Mouse (Mus musculus) liver, embryonic 13.5 days (tissue): ENCODE results near the gene Myo18b. TPM values are rescaled to one million over a fixed set of nuclear protein-coding genes. Genes with fewer than 3 reads are reported as not detected.

Experiments used
- ATAC-seq: fragments of 200-750 bp; cut with Nextera tagmentation; 2 replicates; pipeline ENCODE4 v1.8.0; 2017; ENCODE audit warnings: low read depth, mild to moderate bottlenecking, moderate number of reproducible peaks, moderate library complexity
- DNase-seq: peaks from one replicate; pipeline ENCODE4 v3.0.0; 2022
- H3K27ac ChIP-seq: fragments of 300-500 bp; sonication (generic); 2 replicates; pipeline ENCODE4 v1.5.1; 2015; ENCODE audit warnings: moderate library complexity, mild to moderate bottlenecking, inconsistent platforms
- H3K27me3 ChIP-seq: fragments of 300-500 bp; sonication (generic); 2 replicates; pipeline ENCODE4 v1.6.1; 2015; ENCODE audit warnings: mild to moderate bottlenecking, inconsistent platforms
- H3K36me3 ChIP-seq: fragments of 300-500 bp; sonication (generic); 2 replicates; pipeline ENCODE4 v1.6.1; 2015; ENCODE audit warnings: mild to moderate bottlenecking, inconsistent platforms
- H3K4me1 ChIP-seq: fragments of 300-500 bp; sonication (generic); replicated peaks from 2 replicates; pipeline ENCODE4 v1.6.1; 2015; ENCODE audit warnings: inconsistent platforms
- H3K4me2 ChIP-seq: fragments of 300-500 bp; sonication (generic); 2 replicates; pipeline ENCODE4 v1.6.1; 2015; ENCODE audit warnings: inconsistent platforms, mild to moderate bottlenecking, moderate library complexity
- H3K4me3 ChIP-seq: fragments of 300-500 bp; sonication (generic); replicated peaks from 2 replicates; pipeline ENCODE4 v1.5.1; 2015; ENCODE audit warnings: mild to moderate bottlenecking, inconsistent platforms
- H3K9ac ChIP-seq: fragments of 300-500 bp; sonication (generic); 2 replicates; pipeline ENCODE4 v1.6.1; 2015; ENCODE audit warnings: mild to moderate bottlenecking, inconsistent platforms
- H3K9me3 ChIP-seq: fragments of 300-500 bp; sonication (generic); replicated peaks from 2 replicates; pipeline ENCODE4 v1.6.1; 2016; ENCODE audit warnings: inconsistent platforms
- WGBS: fragments of 180-500 bp; shearing (Covaris S2); methylation state at CpG from one replicate; pipeline ENCODE4 v1.1.7; 2015; ENCODE audit not compliant: insufficient replicate concordance; 5-methylcytosine and 5-hydroxymethylcytosine counted together
- polyA plus RNA-seq: library from polyadenylated mRNA; unstranded; fragments of >200 nt; fragmentation: Nextera tagmentation; extraction: Ambion mirVana; gene quantifications from 2 replicates; pipeline ENCODE4 v1.2.1, GENCODE M21; 2015

Gene Myo18b
- polyA plus RNA-seq, 1 experiment from 2014 or later = 0.07 TPM

- Histone ChIP-seq H3K27me3 (no peaks in the 10 kb centered on the region), H3K4me1 (no peaks in the 10 kb centered on the region), H3K9ac (no peak overlapping the region), H3K9me3 (no peaks in the 10 kb centered on the region; the same call in 1 of the 2 replicates), H3K36me3 (no peaks in the 10 kb centered on the region), H3K27ac (no peak overlapping the region), H3K4me2 (no peak overlapping the region), H3K4me3 (no peak overlapping the region)
- WGBS = 0% methylated on average over 1 of the region's 1 CpGs
- no peak for ATAC-seq
- no peak for DNase-seq
Observed at GRCm38 (mm10) chr5:112663701-112664100, 232.5 kb downstream of the Myo18b start.

- Histone ChIP-seq H3K9ac (no peak overlapping the region), H3K4me1 (no peaks in the 10 kb centered on the region), H3K4me2 (no peak overlapping the region), H3K4me3 (no peak overlapping the region), H3K27me3 (peaks cover 9% of the 10 kb centered on the region), H3K9me3 (no peaks in the 10 kb centered on the region), H3K27ac (no peak overlapping the region), H3K36me3 (no peaks in the 10 kb centered on the region)
- 39% methylated on average over 10 of the region's 10 CpGs for WGBS
- ATAC-seq (no peak), DNase-seq (no peak)
Observed at GRCm38 (mm10) chr5:112660924-112661431, 235.2 kb downstream of the Myo18b start.

DNA sequence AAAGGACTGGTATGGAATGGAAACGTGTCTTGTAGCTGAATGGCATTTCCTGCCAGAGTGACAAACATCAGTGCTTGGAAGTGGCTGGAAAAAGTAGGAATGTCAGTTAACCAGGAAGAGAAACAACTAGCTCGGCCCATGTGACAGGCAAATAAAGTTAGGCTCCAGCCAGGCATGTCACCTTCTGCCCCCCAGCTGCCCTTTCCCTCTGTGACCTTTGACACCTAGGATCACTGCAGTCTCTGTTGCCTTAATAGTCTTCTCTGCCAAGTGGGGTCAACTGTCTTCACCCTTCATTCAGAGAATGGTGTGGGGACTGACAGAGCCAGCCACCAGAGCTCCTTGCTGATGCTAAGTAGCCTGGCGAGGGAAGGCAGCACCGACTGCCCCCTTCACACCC is 236.9 kb downstream of the Myo18b start:
- 15% methylated on average over 4 of the region's 4 CpGs for WGBS
- Histone ChIP-seq H3K9me3 (no peaks in the 10 kb centered on the region), H3K27ac (no peak overlapping the region), H3K4me2 (no peak overlapping the region), H3K4me3 (no peak overlapping the region), H3K36me3 (no peaks in the 10 kb centered on the region), H3K9ac (no peak overlapping the region), H3K27me3 (peaks cover 20% of the 10 kb centered on the region), H3K4me1 (no peaks in the 10 kb centered on the region)
- no peak for DNase-seq
- no peak for ATAC-seq

DNA sequence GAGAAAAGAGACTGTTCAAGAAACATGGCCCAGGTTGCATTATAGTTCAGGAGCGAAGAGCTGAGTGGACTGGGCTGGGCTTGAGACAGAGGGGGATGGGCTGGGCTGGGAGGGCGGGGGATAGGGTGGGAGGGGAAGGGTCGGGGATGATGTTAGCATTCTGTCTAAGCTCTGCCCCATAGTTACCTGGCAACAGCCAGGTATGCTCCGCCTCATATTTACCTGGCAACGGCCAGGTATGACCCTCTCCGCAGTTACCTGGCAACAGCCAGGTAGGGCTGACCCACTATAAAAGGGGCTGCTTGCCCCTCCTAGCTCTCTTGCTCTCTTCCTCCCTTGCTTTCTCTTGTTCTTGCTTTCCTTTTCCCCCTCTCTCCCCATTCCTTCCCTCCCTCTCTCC is 239.4 kb downstream of the Myo18b start:
- no peak overlapping the region for H3K27ac ChIP-seq
- H3K4me2 ChIP-seq = no peak overlapping the region
- no peak for DNase-seq
- no peaks in the 10 kb centered on the region for H3K4me1 ChIP-seq
- no peak overlapping the region for H3K4me3 ChIP-seq
- peaks cover 20% of the 10 kb centered on the region for H3K27me3 ChIP-seq
- ATAC-seq = no peak
- WGBS = 4% methylated on average over 6 of the region's 6 CpGs
- no peaks in the 10 kb centered on the region for H3K36me3 ChIP-seq
- H3K9me3 ChIP-seq = no peaks in the 10 kb centered on the region
- H3K9ac ChIP-seq = no peak overlapping the region

GRCm38 (mm10) chr5:112655986-112656541 is 240.1 kb downstream of the Myo18b start:
- WGBS = 2% methylated on average over 14 of the region's 15 CpGs
- ATAC-seq = no peak
- Histone ChIP-seq H3K27ac (no peak overlapping the region), H3K9ac (no peak overlapping the region), H3K9me3 (no peaks in the 10 kb centered on the region), H3K4me1 (no peaks in the 10 kb centered on the region), H3K36me3 (no peaks in the 10 kb centered on the region), H3K4me3 (no peak overlapping the region), H3K4me2 (no peak overlapping the region), H3K27me3 (peaks cover 20% of the 10 kb centered on the region)
- no peak for DNase-seq

- no peak overlapping the region for H3K9ac ChIP-seq
- H3K27me3 ChIP-seq = peaks cover 20% of the 10 kb centered on the region
- H3K4me2 ChIP-seq = no peak overlapping the region
- no peak overlapping the region for H3K27ac ChIP-seq
- ATAC-seq (no peak), DNase-seq (no peak)
- 8% methylated on average over 14 of the region's 14 CpGs for WGBS
- no peaks in the 10 kb centered on the region for H3K9me3 ChIP-seq
- H3K4me1 ChIP-seq = no peaks in the 10 kb centered on the region
- H3K4me3 ChIP-seq = no peak overlapping the region
- no peaks in the 10 kb centered on the region for H3K36me3 ChIP-seq
Observed at GRCm38 (mm10) chr5:112655529-112655928, 240.6 kb downstream of the Myo18b start.

- ATAC-seq (no peak), DNase-seq (no peak)
- Histone ChIP-seq H3K9ac (no peak overlapping the region), H3K4me1 (no peaks in the 10 kb centered on the region), H3K4me2 (no peak overlapping the region), H3K27ac (no peak overlapping the region), H3K4me3 (no peak overlapping the region), H3K27me3 (peaks cover 20% of the 10 kb centered on the region), H3K9me3 (no peaks in the 10 kb centered on the region; the same call in 1 of the 2 replicates), H3K36me3 (no peaks in the 10 kb centered on the region)
- WGBS = 58% methylated on average over 4 of the region's 4 CpGs
Observed at GRCm38 (mm10) chr5:112652036-112652435, 244.1 kb downstream of the Myo18b start.

DNA sequence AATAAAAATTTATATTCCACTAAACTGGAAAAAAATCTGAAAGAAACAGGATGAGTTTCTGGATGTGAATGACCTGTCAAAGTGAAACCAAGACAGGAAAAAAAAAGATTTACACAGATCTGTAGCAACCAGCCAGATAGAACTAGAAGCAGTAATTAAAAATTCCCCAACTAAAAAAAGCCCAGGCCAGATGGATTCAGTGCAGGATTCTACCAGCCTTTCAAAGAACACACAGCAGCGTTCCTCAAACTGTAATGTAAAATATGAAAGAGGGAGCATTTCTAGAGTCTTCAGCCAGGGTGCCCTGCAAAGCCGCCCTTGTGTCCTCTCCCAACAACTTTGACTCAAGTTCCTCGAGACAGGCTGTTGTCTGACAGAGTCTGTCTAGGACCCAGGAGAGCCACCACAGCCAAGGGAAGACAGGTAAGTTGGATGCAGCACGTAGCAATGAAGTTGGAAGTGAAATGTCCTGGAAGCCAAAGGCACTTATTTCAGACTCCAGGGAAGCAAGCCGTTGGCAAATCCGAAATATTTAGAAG is 246.9 kb downstream of the Myo18b start:
- Histone ChIP-seq H3K9me3 (no peaks in the 10 kb centered on the region; the same call in 1 of the 2 replicates), H3K36me3 (no peaks in the 10 kb centered on the region), H3K9ac (no peak overlapping the region), H3K4me3 (no peak overlapping the region), H3K4me1 (no peaks in the 10 kb centered on the region), H3K27ac (no peak overlapping the region), H3K27me3 (no peaks in the 10 kb centered on the region), H3K4me2 (no peak overlapping the region)
- ATAC-seq (no peak), DNase-seq (no peak)
- 56% methylated on average over 6 of the region's 6 CpGs for WGBS

- no peak overlapping the region for H3K4me3 ChIP-seq
- no peaks in the 10 kb centered on the region for H3K36me3 ChIP-seq
- H3K9me3 ChIP-seq = no peaks in the 10 kb centered on the region; the same call in 1 of the 2 replicates
- H3K27me3 ChIP-seq = no peaks in the 10 kb centered on the region
- no peak overlapping the region for H3K4me2 ChIP-seq
- DNase-seq (no peak), ATAC-seq (no peak)
- 84% methylated on average over 2 of the region's 2 CpGs for WGBS
- H3K9ac ChIP-seq = no peak overlapping the region
- no peak overlapping the region for H3K27ac ChIP-seq
- no peaks in the 10 kb centered on the region for H3K4me1 ChIP-seq
Observed at GRCm38 (mm10) chr5:112646871-112647270, 249.3 kb downstream of the Myo18b start.

GRCm38 (mm10) chr5:112645535-112645934 is 250.6 kb downstream of the Myo18b start:
- Histone ChIP-seq H3K4me2 (no peak overlapping the region), H3K27ac (no peak overlapping the region), H3K4me1 (peaks cover 2% of the 10 kb centered on the region), H3K4me3 (no peak overlapping the region), H3K9me3 (no peaks in the 10 kb centered on the region; the same call in none of the 2 replicates), H3K36me3 (no peaks in the 10 kb centered on the region), H3K9ac (no peak overlapping the region), H3K27me3 (no peaks in the 10 kb centered on the region)
- ATAC-seq (no peak), DNase-seq (no peak)
- WGBS = 48% methylated on average over 2 of the region's 2 CpGs

GRCm38 (mm10) chr5:112643533-112644272 is 252.5 kb downstream of the Myo18b start:
- Histone ChIP-seq H3K4me1 (peaks cover 3% of the 10 kb centered on the region), H3K9ac (no peak overlapping the region), H3K9me3 (no peaks in the 10 kb centered on the region; the same call in none of the 2 replicates), H3K27me3 (no peaks in the 10 kb centered on the region), H3K4me2 (no peak overlapping the region), H3K4me3 (no peak overlapping the region), H3K27ac (no peak overlapping the region), H3K36me3 (no peaks in the 10 kb centered on the region)
- 39% methylated on average over 20 of the region's 20 CpGs for WGBS
- ATAC-seq (no peak), DNase-seq (no peak)
